ENCODE assay signal across 18 mouse cellular contexts in genomic region chr2:107228287-107228686, GRCm38 (mm10).
A peak's percentile ranks its signal among the peaks of the same experiment; 100 is the strongest.
DNase-seq lines count a peak whose midpoint lies in the region; ATAC-seq and TF ChIP-seq lines count a peak whose summit lies in the region.
"Had no signal": no experiment of that assay in that cellular context is flagged by ENCODE, and none has a peak within 500 bp of the region (broad histone marks: within the 10 kb centered on the region; RNA-seq: fewer than 3 reads in every experiment).

No protein-coding gene starts in this region.

- H3K9me3 ChIP-seq in lung, postnatal 0 days (ENCODE audit: low read length) = no peaks in the 10 kb centered on the region
- H3K9me3 ChIP-seq in heart, embryonic 15.5 days (replicated peaks) = no peaks in the 10 kb centered on the region
- no peaks in the 10 kb centered on the region for H3K9me3 ChIP-seq in stomach, postnatal 0 days (ENCODE audit: control insufficient read depth, low read length)
- H3K9me3 ChIP-seq in forebrain, embryonic 13.5 days (replicated peaks) = no peaks in the 10 kb centered on the region
- H3K9me3 ChIP-seq: embryonic facial prominence, embryonic 10.5 days; G1E; lung, embryonic 15.5 days had no signal

- no peak for TF ChIP-seq CTCF in lung, postnatal 0 days (IDR thresholded peaks at IDR 0.05)
- no peak for TF ChIP-seq CTCF in stomach, postnatal 0 days (IDR thresholded peaks at IDR 0.05; ENCODE audit: low read depth)

- no peaks in the 10 kb centered on the region for H3K27me3 ChIP-seq in lung, postnatal 0 days (replicated peaks; ENCODE audit: insufficient read depth, low read length)
- no peaks in the 10 kb centered on the region for H3K27me3 ChIP-seq in heart, embryonic 15.5 days
- no peaks in the 10 kb centered on the region for H3K27me3 ChIP-seq in stomach, postnatal 0 days (ENCODE audit: control insufficient read depth, insufficient read depth, low read length)
- H3K27me3 ChIP-seq in forebrain, embryonic 13.5 days = no peaks in the 10 kb centered on the region
- H3K27me3 ChIP-seq: lung, embryonic 15.5 days had no signal

- no peaks in the 10 kb centered on the region for H3K36me3 ChIP-seq in lung, postnatal 0 days (ENCODE audit: insufficient read depth, low read length)
- H3K36me3 ChIP-seq in heart, embryonic 15.5 days = no peaks in the 10 kb centered on the region
- no peaks in the 10 kb centered on the region for H3K36me3 ChIP-seq in stomach, postnatal 0 days (ENCODE audit: control insufficient read depth, insufficient read depth, low read length)
- H3K36me3 ChIP-seq in forebrain, embryonic 13.5 days (ENCODE audit: poor library complexity, severe bottlenecking) = no peaks in the 10 kb centered on the region
- H3K36me3 ChIP-seq: embryonic facial prominence, embryonic 10.5 days; G1E; lung, embryonic 15.5 days had no signal

- H3K27ac ChIP-seq in lung, postnatal 0 days (ENCODE audit: low read length) = no peak overlapping the region
- H3K27ac ChIP-seq in heart, embryonic 15.5 days = peak overlapping the region; percentile 87
- no peak overlapping the region for H3K27ac ChIP-seq in stomach, postnatal 0 days (replicated peaks)
- H3K27ac ChIP-seq in forebrain, embryonic 13.5 days = no peak overlapping the region
- H3K27ac ChIP-seq: embryonic facial prominence, embryonic 10.5 days; hindbrain, postnatal 0 days; lung, embryonic 15.5 days had no signal

- DNase-seq in lung, postnatal 0 days (ENCODE audit: low spot score) = peak; percentile 5
- no peak for DNase-seq in lung, postnatal 10 days
- DNase-seq in Muller cell, postnatal 12 days (ENCODE audit: inconsistent ontology term) = peak; percentile 35
- no peak for DNase-seq in stomach, postnatal 0 days (ENCODE audit: low spot score)
- no peak for DNase-seq in thymus, postnatal 10 days (ENCODE audit: low spot score in 2 of 2)
- DNase-seq: cerebellum, postnatal 14 days; gastrocnemius, postnatal 10 days; kidney, adult 18-20 months; kidney, postnatal 25 days; layer of hippocampus, adult 9-11 months; right cerebral cortex, adult 18-20 months had no signal

- no peak overlapping the region for H3K4me3 ChIP-seq in lung, postnatal 0 days (ENCODE audit: low read depth, low read length)
- no peak overlapping the region for H3K4me3 ChIP-seq in heart, embryonic 15.5 days
- H3K4me3 ChIP-seq in stomach, postnatal 0 days (ENCODE audit: low read depth, low read length) = no peak overlapping the region
- H3K4me3 ChIP-seq in forebrain, embryonic 13.5 days = no peak overlapping the region
- H3K4me3 ChIP-seq: embryonic facial prominence, embryonic 10.5 days; erythroblast, embryonic 14.5 days; lung, embryonic 15.5 days had no signal

- no peak overlapping the region for H3K4me2 ChIP-seq in lung, postnatal 0 days (replicated peaks; ENCODE audit: low read depth, low read length)
- H3K4me2 ChIP-seq in heart, embryonic 15.5 days = no peak overlapping the region
- no peak overlapping the region for H3K4me2 ChIP-seq in stomach, postnatal 0 days (replicated peaks; ENCODE audit: low read depth)
- H3K4me2 ChIP-seq in forebrain, embryonic 13.5 days = no peak overlapping the region
- H3K4me2 ChIP-seq: lung, embryonic 15.5 days had no signal

- TF ChIP-seq EP300 in lung, postnatal 0 days (IDR thresholded peaks at IDR 0.05) = no peak
- no peak for TF ChIP-seq EP300 in stomach, postnatal 0 days (optimal IDR thresholded peaks at IDR 0.05)

- no peak for ATAC-seq in lung, postnatal 0 days
- no peak for ATAC-seq in heart, embryonic 15.5 days (replicated peaks; ENCODE audit: insufficient number of reproducible peaks, insufficient read depth, low FRiP score, low read depth)
- ATAC-seq in stomach, postnatal 0 days (ENCODE audit: low FRiP score, low TSS enrichment) = 0 out of 2 replicates have a peak, but pooled peaks have one; percentile 40
- no peak for ATAC-seq in forebrain, embryonic 13.5 days
- ATAC-seq: hindbrain, postnatal 0 days had no signal

- no peaks in the 10 kb centered on the region for H3K4me1 ChIP-seq in lung, postnatal 0 days (ENCODE audit: insufficient read depth, low read depth, low read length)
- peaks cover 19% of the 10 kb centered on the region for H3K4me1 ChIP-seq in heart, embryonic 15.5 days (replicated peaks)
- H3K4me1 ChIP-seq in stomach, postnatal 0 days (replicated peaks; ENCODE audit: control insufficient read depth, insufficient read depth) = no peaks in the 10 kb centered on the region
- H3K4me1 ChIP-seq in forebrain, embryonic 13.5 days = no peaks in the 10 kb centered on the region
- H3K4me1 ChIP-seq: embryonic facial prominence, embryonic 10.5 days; lung, embryonic 15.5 days had no signal

- WGBS in lung, postnatal 0 days = 20% methylated on average over 1 of the region's 1 CpGs
- 24% methylated on average over 1 of the region's 1 CpGs for WGBS in heart, embryonic 15.5 days
- WGBS in stomach, postnatal 0 days = 22% methylated on average over 1 of the region's 1 CpGs
- WGBS in forebrain, embryonic 13.5 days = 80% methylated on average over 1 of the region's 1 CpGs

- no peak overlapping the region for H3K9ac ChIP-seq in lung, postnatal 0 days (replicated peaks; ENCODE audit: low read depth)
- no peak overlapping the region for H3K9ac ChIP-seq in heart, embryonic 15.5 days
- H3K9ac ChIP-seq in stomach, postnatal 0 days (ENCODE audit: low read length) = no peak overlapping the region
- H3K9ac ChIP-seq in forebrain, embryonic 13.5 days = no peak overlapping the region
- H3K9ac ChIP-seq: lung, embryonic 15.5 days had no signal

Comparison
In these comparisons a context has a peak if more than half of its experiments do, and no peak if none do; other contexts are left out.
1. DNase-seq: peak in lung, postnatal 0 days (single experiment) and Muller cell, postnatal 12 days (single experiment); none in lung, postnatal 10 days (single experiment), stomach, postnatal 0 days (single experiment) and thymus, postnatal 10 days (0 of 2).